Mouse (Mus musculus) forebrain, embryonic 12.5 days (tissue): ENCODE data around the gene Tnfrsf23. TPM values are rescaled to one million over a fixed set of nuclear protein-coding genes. Genes with fewer than 3 reads are reported as not detected.
"Not testable (repeated sequence)": the region's sequence is repeated elsewhere in the genome, so short reads cannot be mapped to it uniquely, and the experiment has no call there.

ENCODE experiments used
- ATAC-seq: fragments of 200-750 bp; cut with Nextera tagmentation; 2 replicates; pipeline ENCODE4 v1.8.0; 2017; ENCODE audit warnings: moderate TSS enrichment; ENCODE audit not compliant: low FRiP score
- H3K27ac ChIP-seq: fragments of 300-500 bp; sonication (generic); 2 replicates; pipeline ENCODE4 v1.5.1; 2016; ENCODE audit warnings: mild to moderate bottlenecking
- H3K27me3 ChIP-seq: fragments of 300-500 bp; sonication (generic); 2 replicates; pipeline ENCODE4 v1.6.1; 2016; ENCODE audit warnings: mild to moderate bottlenecking
- H3K36me3 ChIP-seq: fragments of 300-500 bp; sonication (generic); replicated peaks from 2 replicates; pipeline ENCODE4 v1.6.1; 2016; ENCODE audit warnings: mild to moderate bottlenecking
- H3K4me1 ChIP-seq: fragments of 300-500 bp; sonication (generic); 2 replicates; pipeline ENCODE4 v1.6.1; 2016
- H3K4me2 ChIP-seq: fragments of 300-500 bp; sonication (generic); 2 replicates; pipeline ENCODE4 v1.6.1; 2016; ENCODE audit warnings: mild to moderate bottlenecking, moderate library complexity
- H3K4me3 ChIP-seq: fragments of 300-500 bp; sonication (generic); replicated peaks from 2 replicates; pipeline ENCODE4 v1.5.1; 2016; ENCODE audit warnings: mild to moderate bottlenecking
- H3K9ac ChIP-seq: fragments of 300-500 bp; sonication (generic); 2 replicates; pipeline ENCODE4 v1.6.1; 2016; ENCODE audit warnings: mild to moderate bottlenecking
- H3K9me3 ChIP-seq: fragments of 300-500 bp; sonication (generic); 2 replicates; pipeline ENCODE4 v1.6.1; 2016
- WGBS: fragments of 180-500 bp; shearing (Covaris S2); methylation state at CpG from one replicate; pipeline ENCODE4 v1.1.7; 2016; 5-methylcytosine and 5-hydroxymethylcytosine counted together
- polyA plus RNA-seq: library from polyadenylated mRNA; unstranded; fragments of >200 nt; fragmentation: Nextera tagmentation; extraction: Ambion mirVana; gene quantifications from 2 replicates; pipeline ENCODE4 v1.2.1, GENCODE M21; 2016

Gene Tnfrsf23
- polyA plus RNA-seq, 1 experiment from 2014 or later: 0.28 TPM

GRCm38 (mm10) chr7:143680836-143681235, 4.8 kb downstream of the Tnfrsf23 start:
- H3K36me3 ChIP-seq, ATAC-seq, H3K4me3 ChIP-seq, H3K4me2 ChIP-seq, H3K9me3 ChIP-seq, H3K27ac ChIP-seq, H3K27me3 ChIP-seq, H3K4me1 ChIP-seq, H3K9ac ChIP-seq: not testable (repeated sequence)
- 56% methylated on average over 2 of the region's 2 CpGs for WGBS

DNA sequence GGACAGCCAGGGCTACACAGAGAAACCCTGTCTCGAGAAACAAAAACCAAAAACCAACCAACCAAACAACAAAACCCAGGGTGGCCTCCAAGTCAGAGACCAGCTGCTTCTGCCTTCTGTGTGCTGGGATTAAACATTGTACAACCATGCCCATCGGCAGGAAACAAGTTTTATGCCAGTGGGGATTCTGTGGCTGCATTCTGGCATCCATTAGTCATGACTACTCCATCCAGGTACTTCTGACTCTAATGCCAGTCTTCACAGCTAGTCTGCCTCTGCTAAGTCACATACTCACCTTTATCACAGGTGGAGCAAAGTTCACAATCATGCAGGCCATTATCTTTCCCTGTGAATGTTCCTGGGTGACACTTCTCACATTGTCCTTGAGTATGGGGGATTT, 6.0 kb downstream of the Tnfrsf23 start:
- H3K36me3 ChIP-seq, H3K27me3 ChIP-seq, H3K9me3 ChIP-seq, ATAC-seq, H3K4me1 ChIP-seq, H3K4me2 ChIP-seq, H3K9ac ChIP-seq, H3K27ac ChIP-seq, H3K4me3 ChIP-seq: not testable (repeated sequence)
- 76% methylated on average over 2 of the region's 2 CpGs for WGBS

DNA sequence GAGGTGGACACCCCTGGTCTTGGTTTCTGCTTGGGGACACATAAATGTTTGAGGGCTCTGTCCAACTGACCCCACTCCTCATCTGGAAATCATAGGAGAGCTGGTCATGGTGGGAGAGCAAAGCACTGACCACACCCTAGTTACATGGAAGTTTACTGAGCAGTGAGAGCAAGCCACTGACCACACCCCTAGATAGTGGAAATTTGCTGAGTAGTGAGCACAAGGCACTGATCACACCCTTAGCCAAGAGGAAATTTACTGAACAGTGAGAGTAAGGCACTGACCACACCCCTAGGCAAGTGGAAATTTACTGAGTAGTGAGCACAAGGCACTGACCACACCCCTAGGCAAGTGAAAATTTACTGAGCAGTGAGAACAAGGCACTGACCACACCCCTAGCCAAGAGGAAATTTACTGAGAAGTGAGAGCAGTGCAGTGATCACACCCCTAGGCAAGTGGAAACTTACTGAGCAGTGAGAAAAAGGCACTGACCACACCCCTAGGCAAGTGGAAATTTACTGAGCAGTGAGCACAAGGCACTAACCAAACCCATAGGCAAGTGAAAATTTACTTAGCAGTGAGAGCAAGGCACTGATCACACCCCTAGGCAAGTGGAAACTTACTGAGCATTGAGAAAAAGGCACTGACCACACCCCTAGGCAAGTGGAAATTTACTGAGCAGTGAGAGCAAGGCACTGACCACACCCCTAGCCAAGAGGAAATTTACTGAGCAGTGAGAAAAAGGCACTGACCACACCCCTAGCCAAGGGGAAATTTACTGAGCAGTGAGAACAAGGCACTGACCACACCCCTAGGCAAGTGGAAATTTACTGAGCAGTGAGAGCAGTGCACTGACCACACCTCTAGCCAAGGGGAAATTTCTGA, 19.0 kb downstream of the Tnfrsf23 start:
- no peak overlapping the region for H3K4me2 ChIP-seq
- ATAC-seq: no peak
- H3K36me3 ChIP-seq: no peaks in the 10 kb centered on the region
- H3K9me3 ChIP-seq: no peaks in the 10 kb centered on the region
- H3K27ac ChIP-seq: no peak overlapping the region
- H3K4me1 ChIP-seq: no peaks in the 10 kb centered on the region
- H3K9ac ChIP-seq: no peak overlapping the region
- no peaks in the 10 kb centered on the region for H3K27me3 ChIP-seq
- H3K4me3 ChIP-seq: no peak overlapping the region

GRCm38 (mm10) chr7:143663470-143663869, 22.2 kb downstream of the Tnfrsf23 start:
- H3K4me3 ChIP-seq: no peak overlapping the region
- no peaks in the 10 kb centered on the region for H3K9me3 ChIP-seq
- H3K9ac ChIP-seq: no peak overlapping the region
- ATAC-seq: no peak
- H3K36me3 ChIP-seq: no peaks in the 10 kb centered on the region
- no peak overlapping the region for H3K27ac ChIP-seq
- no peaks in the 10 kb centered on the region for H3K4me1 ChIP-seq
- 84% methylated on average over 2 of the region's 2 CpGs for WGBS
- H3K4me2 ChIP-seq: no peak overlapping the region
- H3K27me3 ChIP-seq: no peaks in the 10 kb centered on the region

- no peak for ATAC-seq
- no peak overlapping the region for H3K4me3 ChIP-seq
- no peaks in the 10 kb centered on the region for H3K27me3 ChIP-seq
- H3K27ac ChIP-seq: no peak overlapping the region
- H3K4me1 ChIP-seq: no peaks in the 10 kb centered on the region
- no peak overlapping the region for H3K4me2 ChIP-seq
- H3K9me3 ChIP-seq: no peaks in the 10 kb centered on the region
- H3K36me3 ChIP-seq: no peaks in the 10 kb centered on the region
- no peak overlapping the region for H3K9ac ChIP-seq
Observed at GRCm38 (mm10) chr7:143660797-143661196, 24.9 kb downstream of the Tnfrsf23 start.

DNA sequence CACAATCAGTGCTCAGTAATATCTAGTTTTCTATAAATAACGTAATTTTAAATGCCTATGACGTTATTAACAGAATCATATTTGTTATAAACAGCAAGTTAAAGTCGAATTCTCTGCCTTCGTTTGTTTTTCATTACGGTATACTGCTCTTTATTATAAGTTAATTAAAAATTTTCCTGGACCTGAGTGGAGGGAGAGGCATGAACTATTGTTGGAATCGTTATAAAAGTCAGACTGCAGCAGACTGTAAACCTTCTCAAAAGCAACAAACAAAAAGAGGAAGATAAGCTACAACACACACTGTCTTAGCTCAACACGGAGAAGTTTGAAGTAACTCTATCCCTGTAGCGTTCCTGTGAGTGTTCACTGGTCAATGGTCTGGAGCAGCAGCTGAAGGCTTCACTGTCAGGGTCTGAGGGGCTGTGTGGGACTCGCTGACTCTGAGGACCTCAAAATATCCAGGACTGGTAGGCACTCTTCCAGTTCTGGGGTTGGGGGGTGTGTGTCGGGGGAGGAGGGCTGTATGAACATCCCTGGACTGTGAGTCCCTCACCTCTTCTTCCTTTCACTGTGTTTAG, 35.8 kb downstream of the Tnfrsf23 start:
- H3K27me3 ChIP-seq, H3K4me1 ChIP-seq, H3K9me3 ChIP-seq, H3K9ac ChIP-seq, H3K27ac ChIP-seq, H3K36me3 ChIP-seq: not testable (repeated sequence)
- 60% methylated on average over 10 of the region's 10 CpGs for WGBS
- Histone ChIP-seq H3K4me2 (peak overlapping the region; percentile 87; the same call in 1 of the 2 replicates), H3K4me3 (peak overlapping the region; percentile 70)
- ATAC-seq: 0 out of 2 replicates have a peak, but pooled peaks have one; percentile 27

- ATAC-seq: peak; percentile 98
- H3K36me3 ChIP-seq: no peaks in the 10 kb centered on the region
- peak within 1 kb of the TSS; percentile 77 for H3K9ac ChIP-seq
- no peaks in the 10 kb centered on the region for H3K4me1 ChIP-seq
- peak within 1 kb of the TSS; percentile 87 for H3K4me2 ChIP-seq
- H3K27ac ChIP-seq: no peak within 1 kb of the TSS
- H3K4me3 ChIP-seq: peak within 1 kb of the TSS; percentile 70
- 4% methylated on average over 39 of the region's 39 CpGs for WGBS
- H3K27me3 ChIP-seq: no peaks in the 10 kb centered on the region
- peaks cover 8% of the 10 kb centered on the region; the same call in 1 of the 2 replicates for H3K9me3 ChIP-seq
Observed at GRCm38 (mm10) chr7:143649034-143649768, 36.5 kb downstream of the Tnfrsf23 start, which contains the start of gene Tnfrsf22. Gene Tnfrsf22 (minus strand): TSS chr7:143649661.

- 89% methylated on average over 2 of the region's 2 CpGs for WGBS
- not testable (repeated sequence) for H3K36me3 ChIP-seq, H3K9ac ChIP-seq, H3K27ac ChIP-seq, H3K27me3 ChIP-seq, H3K4me2 ChIP-seq, H3K9me3 ChIP-seq, H3K4me3 ChIP-seq, H3K4me1 ChIP-seq, ATAC-seq
Observed at GRCm38 (mm10) chr7:143643949-143644348, 41.7 kb downstream of the Tnfrsf23 start.

DNA sequence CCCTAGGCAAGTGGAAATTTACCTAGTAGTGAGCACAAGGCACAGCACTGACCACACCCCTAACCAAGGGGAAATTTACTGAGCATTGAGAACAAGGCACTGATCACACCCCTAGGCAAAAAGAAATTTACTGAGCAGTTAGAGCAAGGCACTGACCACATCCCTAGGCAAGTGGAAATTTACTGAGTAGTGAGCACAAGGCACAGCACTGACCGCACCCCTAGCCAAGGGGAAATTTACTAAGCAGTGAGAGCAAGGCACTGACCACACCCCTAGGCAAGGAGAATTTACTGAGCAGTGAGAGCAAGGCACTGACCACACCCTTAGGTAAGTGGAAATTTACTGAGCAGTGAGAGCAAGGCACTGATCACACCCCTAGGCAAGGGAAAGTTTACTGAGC, 49.0 kb downstream of the Tnfrsf23 start:
- Histone ChIP-seq H3K27ac (no peak overlapping the region), H3K4me3 (no peak overlapping the region), H3K36me3 (no peaks in the 10 kb centered on the region; the same call in 1 of the 2 replicates), H3K4me2 (no peak overlapping the region), H3K9me3 (no peaks in the 10 kb centered on the region), H3K9ac (no peak overlapping the region), H3K4me1 (no peaks in the 10 kb centered on the region), H3K27me3 (no peaks in the 10 kb centered on the region)
- ATAC-seq: no peak
- 97% methylated on average over 1 of the region's 1 CpGs for WGBS

DNA sequence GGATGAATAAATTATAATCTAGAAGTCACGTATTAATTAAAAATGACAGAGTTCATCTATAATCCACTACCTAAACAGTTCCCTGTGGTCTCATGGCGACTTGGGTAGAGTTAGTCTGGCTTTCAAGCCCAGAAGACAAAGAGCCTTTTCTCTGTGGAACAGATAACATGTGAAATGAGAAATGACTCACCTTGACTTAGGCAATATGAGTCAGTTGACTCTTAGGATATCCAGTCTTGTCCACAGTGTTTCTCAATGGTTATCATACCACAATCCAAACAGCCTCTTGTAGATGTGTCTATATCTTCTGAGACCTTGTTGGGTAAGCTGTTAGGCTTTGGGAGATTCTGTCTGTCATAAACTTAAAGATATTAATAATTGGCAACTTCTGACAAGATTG, 54.2 kb downstream of the Tnfrsf23 start:
- ATAC-seq: no peak

GRCm38 (mm10) chr7:143629501-143629900, 56.2 kb downstream of the Tnfrsf23 start:
- WGBS: 71% methylated on average over 1 of the region's 1 CpGs

More for the DNA sequence above, 54.2 kb downstream of the Tnfrsf23 start:
- Histone ChIP-seq H3K4me2 (no peak overlapping the region), H3K27me3 (no peaks in the 10 kb centered on the region), H3K27ac (no peak overlapping the region), H3K36me3 (no peaks in the 10 kb centered on the region), H3K4me3 (no peak overlapping the region), H3K9me3 (no peaks in the 10 kb centered on the region), H3K4me1 (no peaks in the 10 kb centered on the region), H3K9ac (no peak overlapping the region)
- WGBS: 73% methylated on average over 2 of the region's 2 CpGs

DNA sequence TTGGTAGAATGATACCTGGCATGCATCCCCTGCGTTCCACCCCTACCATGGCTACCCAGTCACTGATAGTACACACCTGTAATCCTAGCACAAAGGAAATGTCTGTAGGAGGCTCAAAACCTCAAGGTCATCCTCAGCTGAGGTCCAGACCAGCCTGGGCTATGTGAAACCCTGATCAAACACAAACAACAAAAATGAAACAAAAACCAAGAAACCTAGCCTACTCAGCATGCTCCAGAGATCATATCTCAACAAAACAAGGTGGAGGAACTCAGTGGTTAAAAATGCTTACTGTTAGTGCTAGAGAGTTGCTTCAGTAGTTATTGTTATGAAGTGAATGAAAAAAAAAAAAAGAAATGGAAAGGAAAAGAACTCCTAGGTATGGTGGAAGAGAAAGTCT, 57.1 kb downstream of the Tnfrsf23 start, which contains the start of gene Tnfrsf26:
TSS of gene Tnfrsf26 (minus strand) at position 183 of the 400 bp plus-strand sequence.
- 96% methylated on average over 1 of the region's 1 CpGs for WGBS
- ATAC-seq: no peak
- H3K4me2 ChIP-seq: no peak within 1 kb of the TSS
- H3K4me3 ChIP-seq: no peak within 1 kb of the TSS
- no peaks in the 10 kb centered on the region for H3K27me3 ChIP-seq
- no peaks in the 10 kb centered on the region for H3K9me3 ChIP-seq
- H3K27ac ChIP-seq: no peak within 1 kb of the TSS
- no peaks in the 10 kb centered on the region for H3K36me3 ChIP-seq
- no peak within 1 kb of the TSS for H3K9ac ChIP-seq
- no peaks in the 10 kb centered on the region for H3K4me1 ChIP-seq

More at GRCm38 (mm10) chr7:143629501-143629900, 56.2 kb downstream of the Tnfrsf23 start:
- Histone ChIP-seq H3K27me3 (no peaks in the 10 kb centered on the region), H3K4me1 (no peaks in the 10 kb centered on the region), H3K27ac (no peak overlapping the region), H3K9ac (no peak overlapping the region), H3K36me3 (no peaks in the 10 kb centered on the region), H3K9me3 (no peaks in the 10 kb centered on the region), H3K4me3 (no peak overlapping the region), H3K4me2 (no peak overlapping the region)
- no peak for ATAC-seq
